Mouse (Mus musculus): ENCODE results near the gene Snph. TPM values are rescaled to one million over a fixed set of nuclear protein-coding genes. Genes with fewer than 3 reads are reported as not detected.

Gene Snph
- total RNA-seq, 4 experiments from 2014 or later: 275 to 336 (median 309) TPM

DNA sequence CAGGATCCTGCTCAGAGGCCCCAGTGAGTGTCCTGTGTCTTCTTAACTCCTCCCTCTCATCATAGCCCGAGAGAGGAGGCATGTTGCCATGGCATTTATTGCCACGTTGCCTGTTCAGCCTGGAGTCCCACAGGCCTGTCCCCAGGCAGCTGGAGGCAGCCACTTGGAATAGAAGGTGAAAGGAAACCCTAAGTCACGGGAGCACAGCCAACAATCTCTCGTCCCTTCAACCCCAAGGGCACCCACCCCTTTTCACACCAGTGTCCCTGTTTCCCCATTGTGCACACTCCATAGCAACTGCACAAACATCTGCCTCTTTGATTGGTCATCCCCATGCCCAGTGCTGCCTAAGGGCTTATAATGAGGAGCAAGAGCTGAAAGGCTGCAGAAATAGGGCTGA is 28.8 kb downstream of the Snph start:
- DNase-seq (ENCODE audit: low spot score in 2 of 2): peak in 1 of 2 experiments; percentile 56

DNA sequence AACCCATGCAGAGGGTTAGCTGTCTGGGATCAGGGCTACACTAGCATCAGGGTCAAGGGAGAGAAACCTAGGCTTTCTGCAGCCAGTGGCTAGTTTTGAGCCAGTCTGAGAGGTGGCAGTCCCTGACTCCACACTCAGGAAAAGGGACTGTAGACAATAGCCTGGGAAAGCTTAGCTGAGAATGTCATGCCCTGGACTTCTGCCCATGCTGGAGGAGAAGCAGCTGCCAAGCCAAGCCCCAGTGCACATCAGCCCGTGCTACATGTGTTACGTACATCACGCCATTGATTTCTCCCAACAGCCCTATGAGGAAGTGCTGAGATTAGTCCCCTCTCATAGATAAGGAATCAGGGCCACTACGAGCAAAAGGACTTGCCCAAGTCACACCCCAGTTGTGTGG is 30.3 kb downstream of the Snph start:
- DNase-seq (ENCODE audit: low spot score in 2 of 2): no peak

DNA sequence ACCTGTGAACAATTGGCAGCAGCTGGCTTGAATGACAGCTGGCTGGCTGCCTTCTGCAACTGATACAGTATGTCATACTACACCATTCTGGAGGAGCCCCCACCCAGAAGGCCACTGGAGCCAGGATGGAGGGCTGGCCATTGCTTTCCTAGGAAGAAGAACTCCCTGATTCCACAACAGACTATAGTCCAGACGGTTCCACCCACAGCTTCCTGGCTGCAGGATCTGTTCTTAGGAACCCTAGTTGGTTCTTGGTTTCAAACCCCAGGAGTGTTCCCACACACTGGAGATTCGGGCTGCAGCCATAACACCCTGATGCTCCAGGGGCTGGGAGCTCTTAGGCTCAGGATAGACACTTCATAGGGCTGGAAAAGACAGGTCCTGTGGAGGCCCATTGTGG is 34.3 kb downstream of the Snph start:
- DNase-seq (ENCODE audit: low spot score in 2 of 2): peak in 1 of 2 experiments; percentile 77

DNA sequence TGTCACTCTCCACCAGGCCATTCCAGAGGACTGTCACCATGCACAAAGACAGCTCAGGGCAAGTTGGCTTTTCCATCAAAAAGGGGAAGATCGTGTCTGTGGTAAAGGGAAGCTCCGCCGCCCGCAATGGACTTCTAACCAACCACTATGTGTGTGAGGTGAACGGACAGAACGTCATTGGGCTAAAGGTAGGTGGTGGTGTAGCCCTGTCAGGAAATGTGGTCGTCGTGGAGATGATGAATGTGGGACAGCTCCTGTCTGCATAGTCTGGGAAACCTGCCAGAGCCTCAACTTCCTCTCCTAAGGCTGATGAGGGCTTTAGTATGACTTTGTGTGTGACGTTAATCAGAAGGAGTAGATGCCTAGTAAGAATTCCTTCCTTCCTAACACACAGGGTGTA is 45.1 kb downstream of the Snph start:
- no peak for DNase-seq (ENCODE audit: low spot score in 2 of 2)

GRCm38 (mm10) chr2:151586807-151587206 is 45.6 kb downstream of the Snph start:
- no peak for DNase-seq (ENCODE audit: low spot score in 2 of 2)

DNA sequence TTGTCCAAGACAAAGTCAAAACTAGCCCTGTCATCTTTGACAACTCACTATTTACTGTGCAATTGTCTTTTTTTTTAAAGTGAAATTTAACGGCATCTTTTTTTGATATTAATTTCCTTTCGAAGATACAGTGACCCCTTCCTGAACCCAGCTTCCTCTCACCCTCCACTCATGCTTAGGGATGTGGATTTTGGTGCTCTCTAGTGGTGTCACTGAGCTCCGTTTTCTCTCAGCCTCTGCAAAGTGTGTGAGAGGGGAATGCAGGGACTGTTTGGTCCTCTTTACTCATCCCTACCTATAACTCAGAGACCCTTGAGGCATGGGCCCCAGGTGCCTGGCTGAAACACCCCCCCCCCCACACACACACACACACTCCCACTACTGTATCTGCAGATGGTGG is 46.5 kb downstream of the Snph start:
- DNase-seq (ENCODE audit: low spot score in 2 of 2): no peak

DNA sequence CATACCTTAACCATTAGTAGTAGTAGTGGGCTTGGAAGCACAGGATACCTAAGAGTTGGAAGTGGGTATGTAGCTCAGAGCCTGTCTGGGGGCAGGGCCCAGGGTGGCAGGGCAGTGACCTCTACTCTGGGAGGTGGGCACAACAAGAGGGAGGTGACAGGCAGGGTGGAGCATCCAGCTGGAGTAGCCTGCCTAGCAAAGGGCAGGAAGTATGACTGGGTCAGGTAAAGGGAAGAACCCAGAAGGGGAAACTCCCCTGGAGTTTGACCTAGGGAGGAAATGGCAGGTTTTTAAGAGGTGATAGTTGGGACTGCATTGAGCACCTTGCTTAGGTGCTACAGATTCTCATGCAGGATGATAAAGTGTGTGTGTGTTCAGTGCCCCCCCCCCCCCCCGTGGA is 51.4 kb downstream of the Snph start:
- DNase-seq (ENCODE audit: low spot score in 2 of 2): no peak

DNA sequence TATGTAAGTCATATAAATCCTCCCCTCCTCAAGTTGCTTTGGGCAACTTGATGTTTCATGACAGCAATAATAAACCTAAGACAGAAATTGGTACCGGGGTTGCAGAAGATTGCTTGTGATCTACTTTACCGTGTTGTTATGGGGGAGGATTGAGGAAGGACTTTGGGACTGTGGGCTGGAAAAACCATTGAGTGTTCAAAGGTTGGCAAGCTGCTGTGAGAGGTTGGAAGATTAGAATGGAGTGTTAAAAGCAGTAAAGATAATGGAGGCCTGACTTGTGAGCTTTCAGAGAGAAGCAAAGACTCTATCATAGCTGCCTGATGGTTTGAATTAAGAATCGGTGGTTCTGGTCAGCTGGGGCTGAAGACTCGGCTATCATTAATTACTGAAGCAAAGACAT is 53.2 kb downstream of the Snph start:
- no peak for DNase-seq (ENCODE audit: low spot score in 2 of 2)

DNA sequence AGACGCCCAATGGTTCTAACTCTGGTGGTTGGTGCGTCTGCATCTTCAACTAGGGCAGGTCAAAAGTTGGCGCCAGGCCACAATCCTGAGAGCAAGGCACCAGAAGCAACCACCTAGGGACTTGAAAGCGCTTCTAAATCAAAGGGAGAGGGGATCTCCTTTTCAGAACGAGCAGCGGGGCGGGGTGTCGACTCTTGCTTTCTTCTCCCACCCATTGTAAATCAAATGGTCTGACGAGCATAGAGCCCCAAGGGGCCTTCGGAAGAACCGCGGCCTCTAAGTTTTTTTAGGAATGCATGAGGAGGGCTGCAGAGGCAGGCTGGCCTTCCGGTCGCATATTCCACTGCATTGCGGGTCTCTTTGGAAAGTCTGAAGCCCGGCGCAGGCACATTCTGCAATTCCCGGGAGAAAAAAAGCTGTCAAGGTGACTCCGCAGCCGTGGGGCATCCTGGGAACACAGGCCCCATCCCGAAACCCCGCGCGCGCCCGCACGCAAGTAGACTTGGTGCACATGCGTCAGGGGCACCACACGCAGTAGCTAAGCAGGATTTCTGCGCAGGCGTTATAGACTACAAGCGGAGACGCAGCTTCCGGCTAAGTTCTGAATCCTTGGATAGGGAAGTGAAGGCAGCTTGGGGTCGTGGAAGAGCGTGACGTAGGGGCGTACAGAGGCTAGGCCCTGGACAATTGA is 56.5 kb downstream of the Snph start:
- peak; percentile 86 to 95 for DNase-seq (ENCODE audit: low spot score in 2 of 2)

GRCm38 (mm10) chr2:151575119-151575698 is 57.2 kb downstream of the Snph start:
- DNase-seq (ENCODE audit: low spot score in 2 of 2): no peak

DNA sequence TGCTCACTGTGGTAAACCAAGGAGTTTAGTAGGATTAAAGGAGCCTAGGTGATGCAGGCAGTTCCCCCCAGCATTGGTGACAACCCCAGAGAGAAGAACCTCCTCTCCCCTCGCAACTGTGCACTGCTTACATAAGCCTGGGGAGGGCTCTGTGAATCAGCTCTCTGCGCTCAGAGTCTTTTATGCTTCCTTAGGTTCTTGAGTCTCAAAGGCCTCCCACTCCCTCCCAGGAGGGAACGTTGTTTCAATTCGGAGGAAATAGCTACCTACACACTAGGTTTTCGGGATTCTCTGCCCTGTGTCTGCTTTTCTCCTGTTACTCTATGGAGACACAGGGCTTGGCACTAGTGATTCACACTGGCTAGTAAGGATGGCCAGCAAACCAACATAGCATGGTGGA is 57.8 kb downstream of the Snph start:
- DNase-seq (ENCODE audit: low spot score in 2 of 2): peak; percentile 44 to 84

DNA sequence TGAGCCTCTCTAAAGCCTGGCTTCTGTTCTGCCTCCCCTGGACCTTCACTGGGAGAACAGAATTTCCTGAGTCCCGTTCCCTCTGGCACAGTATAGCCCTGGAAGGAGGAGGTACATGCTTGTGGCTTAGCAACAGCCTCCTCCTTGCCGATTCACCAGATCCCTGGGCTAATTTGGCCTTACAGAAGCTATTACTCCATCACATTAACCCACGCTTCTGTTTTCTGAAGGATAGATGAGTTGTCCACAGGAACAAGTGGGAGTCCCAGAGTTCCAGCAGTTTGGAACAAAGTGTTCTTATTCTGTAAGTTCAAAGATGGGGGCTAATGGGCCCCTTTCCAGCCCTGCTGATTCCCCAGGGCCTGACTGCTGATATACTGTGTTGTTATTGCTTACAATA is 58.7 kb downstream of the Snph start:
- DNase-seq (ENCODE audit: low spot score in 2 of 2): peak in 1 of 2 experiments; percentile 77

DNA sequence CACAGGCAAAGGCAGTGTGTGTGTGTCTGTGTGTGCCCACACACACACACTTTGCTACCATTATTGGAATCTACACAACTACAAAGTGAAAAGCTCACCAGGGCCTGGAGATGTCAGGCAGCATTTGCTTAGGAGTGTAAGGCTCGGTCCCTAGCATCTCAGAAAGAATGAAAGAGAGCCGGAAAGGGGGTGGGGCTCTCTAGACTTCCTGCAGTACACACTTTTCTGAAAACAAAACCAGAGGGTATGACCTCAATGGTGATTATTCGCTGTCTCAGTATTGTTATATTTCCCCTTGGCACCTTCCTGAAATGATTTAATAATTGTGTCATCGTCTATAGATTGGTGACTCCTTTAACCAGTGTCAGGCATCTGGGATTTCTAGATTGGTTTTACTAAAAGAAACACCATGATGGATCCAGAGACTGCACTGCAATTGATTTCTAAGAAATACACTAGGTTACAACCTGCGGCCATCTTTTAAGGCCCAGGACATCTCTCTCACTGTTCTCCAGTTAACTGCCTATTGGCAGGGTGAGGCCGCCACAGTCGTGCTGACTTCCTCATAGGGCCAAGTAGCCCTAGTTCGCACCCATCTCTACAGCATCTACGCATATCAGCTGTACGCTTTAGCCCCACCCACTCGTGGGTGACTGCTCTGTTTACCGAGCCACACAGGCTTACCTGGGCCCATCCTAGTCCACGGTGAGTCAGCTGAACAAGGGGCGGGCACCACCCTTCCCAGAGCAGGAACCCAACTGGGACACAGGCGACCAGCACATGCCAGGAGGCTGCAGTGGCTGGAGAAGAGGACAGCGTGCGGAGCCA is 60.3 kb downstream of the Snph start, which contains the start of gene Sdcbp2:
TSS of gene Sdcbp2 (plus strand) at position 750 of the 828 bp plus-strand sequence.
- no peak for DNase-seq (ENCODE audit: low spot score in 2 of 2)

DNA sequence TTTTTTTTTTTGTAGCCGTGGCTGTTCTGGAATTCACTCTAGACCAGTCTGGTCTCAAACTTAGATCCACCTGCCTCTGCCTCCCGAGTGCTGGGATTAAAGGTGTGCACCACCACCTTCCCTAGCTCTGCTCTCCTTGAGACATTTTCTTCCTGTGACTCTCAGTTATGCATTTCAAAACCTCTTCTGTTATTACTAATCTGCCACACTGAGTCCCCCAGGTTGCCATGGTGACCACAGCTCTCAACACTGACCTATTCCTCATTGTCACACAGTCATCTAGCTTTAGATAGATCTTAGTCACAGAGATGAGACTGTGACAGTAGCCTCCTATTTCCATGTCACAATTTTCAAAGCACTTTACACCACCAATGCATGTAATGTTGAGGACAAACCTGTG is 62.9 kb downstream of the Snph start:
- no peak for DNase-seq (ENCODE audit: low spot score in 2 of 2)

DNA sequence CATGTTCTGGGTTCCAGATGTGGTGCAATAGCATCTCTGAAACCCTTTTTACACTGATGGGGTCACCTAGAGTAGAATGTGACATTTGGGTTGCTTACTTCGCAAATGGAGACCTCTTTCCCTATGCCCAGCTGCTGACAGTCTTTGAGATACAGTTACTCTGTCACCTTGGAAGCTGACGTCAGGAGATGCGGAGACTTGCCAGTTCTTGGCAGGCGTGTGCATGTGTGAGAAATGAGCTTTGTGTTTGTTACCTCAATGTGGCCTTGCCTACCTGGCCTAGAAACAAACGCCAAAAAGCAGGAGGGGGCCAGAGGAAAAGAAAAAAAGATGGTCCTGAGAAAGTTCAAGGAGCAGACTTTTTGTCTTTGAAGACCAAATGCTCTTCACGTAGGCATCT is 65.5 kb downstream of the Snph start:
- DNase-seq (ENCODE audit: low spot score in 2 of 2): no peak

- DNase-seq (ENCODE audit: low spot score in 2 of 2): no peak
Observed at GRCm38 (mm10) chr2:151564986-151565385, 67.4 kb downstream of the Snph start.

- no peak for DNase-seq (ENCODE audit: low spot score in 2 of 2)
Observed at GRCm38 (mm10) chr2:151564006-151564405, 68.4 kb downstream of the Snph start.

- DNase-seq (ENCODE audit: low spot score in 2 of 2): no peak
Observed at GRCm38 (mm10) chr2:151562930-151563921, 69.2 kb downstream of the Snph start.

DNA sequence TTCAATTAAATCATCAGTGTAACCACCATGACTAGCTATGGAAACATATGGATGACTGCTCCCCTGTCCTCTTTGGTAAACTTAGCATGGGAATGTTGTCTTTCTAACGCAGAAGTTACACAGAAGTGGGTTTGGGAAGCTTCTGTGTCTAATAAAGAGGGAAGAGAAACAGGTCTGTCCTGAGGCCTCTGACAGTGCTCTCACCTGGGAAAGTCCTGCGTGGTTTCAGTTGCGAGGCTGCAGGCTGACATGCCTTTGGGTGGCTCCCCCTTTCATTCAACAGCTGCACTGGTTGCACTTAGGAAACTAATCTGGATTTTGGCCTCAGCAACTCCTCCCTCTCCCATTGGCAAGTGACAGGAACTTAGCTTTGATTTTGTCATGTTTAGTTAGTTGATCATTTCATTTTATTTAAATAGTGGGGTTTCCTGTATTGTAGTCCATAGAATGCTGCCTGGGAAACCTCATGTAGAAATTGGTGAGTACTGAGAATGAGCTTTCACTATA is 82.7 kb downstream of the Snph start:
- no peak for DNase-seq (ENCODE audit: low spot score in 2 of 2)

DNA sequence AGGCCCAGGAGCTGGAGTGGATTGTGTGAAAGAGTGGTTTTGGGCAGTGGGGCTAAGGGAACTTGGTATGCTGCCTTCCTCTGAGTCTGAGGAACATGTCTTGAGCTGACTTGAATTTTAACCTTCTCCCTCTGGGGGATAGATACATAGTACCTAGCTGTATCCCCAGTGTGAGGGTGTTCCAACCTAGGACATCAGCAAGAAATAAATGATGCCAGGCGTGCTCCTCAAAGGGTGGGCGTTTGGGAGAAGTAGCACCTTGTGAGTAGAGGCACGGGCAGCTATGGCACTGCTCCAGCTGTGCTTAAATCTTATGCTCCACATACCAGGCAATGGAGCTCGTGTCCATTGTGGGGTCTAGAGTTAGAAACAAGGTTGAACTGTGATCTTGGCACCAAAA is 85.8 kb downstream of the Snph start:
- no peak for DNase-seq (ENCODE audit: low spot score in 2 of 2)

- peak; percentile 34 to 51 for DNase-seq (ENCODE audit: low spot score in 2 of 2)
Observed at GRCm38 (mm10) chr2:151544673-151545072, 87.7 kb downstream of the Snph start.

Data from left cerebral cortex, adult 8-10 months (tissue).